Mouse (Mus musculus): Measurements from ENCODE around the gene Pomgnt1. TPM values are rescaled to one million over a fixed set of nuclear protein-coding genes. Genes with fewer than 3 reads are reported as not detected.

Gene Pomgnt1
- polyA plus RNA-seq, 1 experiment from 2014 or later, result 65.5 TPM

DNA sequence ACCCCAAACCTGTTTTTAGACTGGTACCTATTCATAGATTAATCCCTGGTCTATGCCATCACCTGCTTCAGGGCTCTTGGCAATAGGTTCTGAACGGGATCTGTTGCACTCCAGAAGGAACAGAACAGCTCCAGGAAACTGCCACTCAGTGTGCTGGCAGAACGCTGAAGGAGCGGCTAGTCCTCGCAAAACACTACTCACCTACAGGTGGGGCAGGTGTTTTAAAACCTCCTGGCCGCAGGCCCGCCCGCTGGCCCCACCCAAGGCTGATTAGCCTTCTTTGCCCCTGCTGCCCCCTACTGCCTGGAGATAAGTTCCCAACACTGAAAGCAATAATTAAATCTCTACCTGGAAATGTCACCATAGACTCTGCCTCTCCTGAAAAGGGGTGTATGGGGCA, 43.8 kb downstream of the Pomgnt1 start, which contains the start of gene Tspan1:
Gene Tspan1 (minus strand): TSS at position 198 of the 400 bp plus-strand sequence.
- H3K27me3 ChIP-seq (ENCODE audit: insufficient read depth, low read length), result no peaks in the 10 kb centered on the region
- peaks cover 13% of the 10 kb centered on the region for H3K4me1 ChIP-seq (ENCODE audit: insufficient read depth, low read length)
- no peak within 1 kb of the TSS for H3K27ac ChIP-seq (ENCODE audit: low read length)
- ATAC-seq (ENCODE audit: low FRiP score, low TSS enrichment), result no peak
- no peak within 1 kb of the TSS for H3K4me2 ChIP-seq (replicated peaks; ENCODE audit: low read depth, low read length)
- no peak within 1 kb of the TSS for H3K9ac ChIP-seq (replicated peaks; ENCODE audit: low read length)
- 28% methylated on average over 7 of the region's 7 CpGs for WGBS
- no peaks in the 10 kb centered on the region for H3K9me3 ChIP-seq (ENCODE audit: low read length)
- H3K36me3 ChIP-seq (ENCODE audit: insufficient read depth, low read length), result no peaks in the 10 kb centered on the region
- H3K4me3 ChIP-seq (ENCODE audit: low read length), result no peak within 1 kb of the TSS

DNA sequence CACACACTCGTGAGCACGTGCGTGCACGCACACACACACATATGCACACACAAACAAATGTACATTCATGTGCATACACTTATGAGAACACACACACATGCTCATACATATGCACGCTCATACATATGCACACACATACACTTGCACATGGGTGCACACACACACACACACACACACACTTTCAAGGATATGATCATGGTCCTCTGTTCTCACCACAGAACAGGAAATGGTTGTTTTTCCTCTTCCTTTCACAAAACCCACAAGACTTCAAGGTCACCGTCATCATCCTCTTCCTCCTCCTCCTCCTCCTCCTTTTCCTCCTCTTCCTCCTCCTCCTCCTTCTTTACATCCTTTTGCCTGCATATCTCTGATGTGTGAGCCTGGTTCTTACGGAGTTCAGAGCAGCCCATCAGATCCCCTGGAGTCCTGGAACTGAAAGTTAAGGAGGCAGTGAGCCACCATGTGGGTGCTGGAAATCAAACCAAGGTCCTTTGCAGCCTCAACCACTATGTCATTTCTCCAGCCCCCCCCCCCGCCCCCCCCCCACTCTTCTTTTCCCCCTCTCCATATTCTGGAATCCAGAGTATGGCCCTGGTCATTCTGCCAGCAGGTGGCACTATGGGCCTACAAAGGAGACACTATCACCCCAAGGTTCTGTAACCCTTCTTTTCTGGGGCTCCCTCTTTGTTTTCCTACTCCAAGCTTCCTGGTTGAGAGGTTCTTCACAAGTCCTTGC, 45.1 kb downstream of the Pomgnt1 start:
- WGBS, result 68% methylated on average over 8 of the region's 8 CpGs
- no peaks in the 10 kb centered on the region for H3K36me3 ChIP-seq (ENCODE audit: insufficient read depth, low read length)

DNA sequence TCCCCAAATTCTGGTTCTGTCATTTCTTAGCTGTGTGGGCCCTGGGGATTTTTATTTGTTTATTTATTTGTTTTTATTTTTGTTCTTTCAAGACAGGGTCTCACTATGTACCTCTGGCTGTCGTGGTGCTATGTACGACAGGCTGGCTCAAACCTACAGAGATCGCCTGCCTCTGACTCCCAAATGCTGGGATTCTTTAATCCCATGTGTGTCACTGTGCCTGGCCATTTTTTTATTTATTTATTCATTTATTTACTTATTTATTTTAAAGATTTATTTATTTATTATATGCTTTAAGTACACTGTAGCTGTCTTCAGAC, 45.7 kb downstream of the Pomgnt1 start:
- no peak overlapping the region for H3K9ac ChIP-seq (replicated peaks; ENCODE audit: low read length)
- H3K27me3 ChIP-seq (ENCODE audit: insufficient read depth, low read length), result no peaks in the 10 kb centered on the region
- H3K9me3 ChIP-seq (ENCODE audit: low read length), result no peaks in the 10 kb centered on the region
- H3K36me3 ChIP-seq (ENCODE audit: insufficient read depth, low read length), result no peaks in the 10 kb centered on the region
- H3K27ac ChIP-seq (ENCODE audit: low read length), result no peak overlapping the region
- peaks cover 10% of the 10 kb centered on the region for H3K4me1 ChIP-seq (ENCODE audit: insufficient read depth, low read length)
- H3K4me3 ChIP-seq (ENCODE audit: low read length), result no peak overlapping the region
- H3K4me2 ChIP-seq (replicated peaks; ENCODE audit: low read depth, low read length), result no peak overlapping the region
- ATAC-seq (ENCODE audit: low FRiP score, low TSS enrichment), result 0 out of 2 replicates have a peak, but pooled peaks have one; percentile 14
- 73% methylated on average over 3 of the region's 3 CpGs for WGBS

More for the DNA sequence above, 45.1 kb downstream of the Pomgnt1 start:
- Histone ChIP-seq H3K27me3 (ENCODE audit: insufficient read depth, low read length) (no peaks in the 10 kb centered on the region), H3K27ac (ENCODE audit: low read length) (no peak overlapping the region), H3K4me1 (ENCODE audit: insufficient read depth, low read length) (peaks cover 10% of the 10 kb centered on the region), H3K4me2 (replicated peaks; ENCODE audit: low read depth, low read length) (no peak overlapping the region), H3K9me3 (ENCODE audit: low read length) (no peaks in the 10 kb centered on the region), H3K4me3 (ENCODE audit: low read length) (no peak overlapping the region), H3K9ac (replicated peaks; ENCODE audit: low read length) (no peak overlapping the region)
- peak; percentile 52; the same call in 1 of the 2 replicates for ATAC-seq (ENCODE audit: low FRiP score, low TSS enrichment)

DNA sequence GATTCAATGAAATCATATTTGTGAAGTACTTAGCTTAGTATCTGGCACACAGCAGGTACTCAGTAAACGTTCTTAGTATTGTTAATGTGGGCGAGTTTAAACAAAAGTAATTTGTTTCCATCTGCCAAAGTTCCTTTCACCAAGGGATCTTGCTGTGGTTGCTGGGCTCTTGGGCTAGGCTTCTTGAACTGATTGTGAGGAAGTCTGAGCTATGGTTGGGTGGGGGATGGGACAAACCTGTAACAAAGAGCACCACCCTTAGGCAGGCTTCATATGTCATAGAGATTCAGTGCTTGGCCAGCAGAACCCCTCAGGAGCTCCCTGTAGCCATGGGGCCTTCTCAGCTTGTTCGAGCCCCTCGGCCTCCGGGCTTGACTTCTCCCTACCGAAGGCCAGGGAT, 49.4 kb downstream of the Pomgnt1 start, which contains the start of the genes 1700042G07Rik and Gm49337:
Gene 1700042G07Rik (plus strand): TSS at position 301 of the 400 bp plus-strand sequence.
Gene Gm49337 (plus strand): TSS at position 313 of the 400 bp plus-strand sequence.
- ATAC-seq (ENCODE audit: low FRiP score, low TSS enrichment), result no peak
- H3K4me1 ChIP-seq (ENCODE audit: insufficient read depth, low read length), result peaks cover 37% of the 10 kb centered on the region
- no peak within 1 kb of the TSS for H3K27ac ChIP-seq (ENCODE audit: low read length)
- 85% methylated on average over 6 of the region's 6 CpGs for WGBS
- H3K4me3 ChIP-seq (ENCODE audit: low read length), result no peak within 1 kb of the TSS
- no peaks in the 10 kb centered on the region for H3K36me3 ChIP-seq (ENCODE audit: insufficient read depth, low read length)
- no peaks in the 10 kb centered on the region for H3K9me3 ChIP-seq (ENCODE audit: low read length)
- no peaks in the 10 kb centered on the region for H3K27me3 ChIP-seq (ENCODE audit: insufficient read depth, low read length)
- no peak within 1 kb of the TSS for H3K9ac ChIP-seq (replicated peaks; ENCODE audit: low read length)
- no peak within 1 kb of the TSS for H3K4me2 ChIP-seq (replicated peaks; ENCODE audit: low read depth, low read length)

DNA sequence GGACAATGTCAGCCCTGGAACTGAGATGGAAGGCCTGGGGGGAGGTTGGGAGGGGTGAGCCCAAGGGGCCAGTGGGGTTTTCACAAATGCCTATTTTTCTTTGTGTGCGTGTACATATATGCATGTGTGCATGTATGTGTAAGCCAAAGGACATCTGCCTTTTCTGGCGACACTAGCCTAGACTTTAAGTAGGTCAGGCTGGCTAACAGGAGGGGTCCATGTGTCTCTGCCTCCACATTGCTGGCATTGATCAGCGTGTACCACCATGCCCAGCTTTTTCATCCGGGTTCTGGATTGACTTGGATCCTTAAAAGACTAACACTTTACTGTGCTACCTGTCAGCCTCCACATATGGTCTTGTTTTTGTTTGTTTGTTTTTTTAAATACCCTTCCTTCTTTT, 50.1 kb downstream of the Pomgnt1 start:
- WGBS, result 92% methylated on average over 4 of the region's 4 CpGs
- no peak for ATAC-seq (ENCODE audit: low FRiP score, low TSS enrichment)
- Histone ChIP-seq H3K4me1 (ENCODE audit: insufficient read depth, low read length) (peaks cover 37% of the 10 kb centered on the region), H3K27me3 (ENCODE audit: insufficient read depth, low read length) (no peaks in the 10 kb centered on the region), H3K4me3 (ENCODE audit: low read length) (no peak overlapping the region), H3K9ac (replicated peaks; ENCODE audit: low read length) (no peak overlapping the region), H3K9me3 (ENCODE audit: low read length) (no peaks in the 10 kb centered on the region), H3K36me3 (ENCODE audit: insufficient read depth, low read length) (no peaks in the 10 kb centered on the region), H3K27ac (ENCODE audit: low read length) (no peak overlapping the region), H3K4me2 (replicated peaks; ENCODE audit: low read depth, low read length) (no peak overlapping the region)

DNA sequence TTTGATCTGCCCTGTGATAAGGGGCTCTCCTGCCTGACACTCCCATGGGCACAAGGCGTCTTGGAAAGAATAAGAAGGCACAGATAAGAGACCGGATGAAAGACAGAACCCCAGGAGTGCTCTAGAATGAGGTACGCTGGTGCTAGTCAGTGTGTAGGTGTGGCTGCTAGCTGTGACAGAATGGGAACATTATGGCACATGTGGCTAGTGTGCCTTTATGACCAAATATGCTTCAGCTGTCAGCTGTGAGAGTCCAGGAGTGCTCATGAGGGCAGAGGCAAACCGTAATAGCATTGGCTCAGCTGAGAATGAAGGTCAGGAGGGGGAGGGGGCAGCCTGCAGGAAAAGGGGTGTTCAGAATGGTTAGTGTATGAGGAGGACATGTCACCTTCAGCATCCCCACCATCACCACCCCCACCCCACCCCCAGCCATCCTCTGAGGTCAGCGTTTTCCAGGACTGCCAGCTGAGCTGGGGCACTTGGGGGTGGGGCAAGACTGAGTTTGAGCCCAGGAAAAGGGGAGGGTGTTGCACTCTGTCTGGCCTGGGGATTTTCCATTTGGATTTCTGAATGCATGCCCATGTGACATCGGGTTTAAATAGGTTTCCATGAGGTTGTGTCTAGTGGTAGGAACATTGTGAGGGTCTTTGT, 51.0 kb downstream of the Pomgnt1 start:
- Histone ChIP-seq H3K27ac (ENCODE audit: low read length) (no peak overlapping the region), H3K9me3 (ENCODE audit: low read length) (no peaks in the 10 kb centered on the region), H3K4me1 (ENCODE audit: insufficient read depth, low read length) (peaks cover 37% of the 10 kb centered on the region), H3K36me3 (ENCODE audit: insufficient read depth, low read length) (no peaks in the 10 kb centered on the region), H3K4me3 (ENCODE audit: low read length) (no peak overlapping the region), H3K4me2 (replicated peaks; ENCODE audit: low read depth, low read length) (no peak overlapping the region), H3K27me3 (ENCODE audit: insufficient read depth, low read length) (no peaks in the 10 kb centered on the region), H3K9ac (replicated peaks; ENCODE audit: low read length) (no peak overlapping the region)
- ATAC-seq (ENCODE audit: low FRiP score, low TSS enrichment), result no peak
- 50% methylated on average over 6 of the region's 6 CpGs for WGBS

DNA sequence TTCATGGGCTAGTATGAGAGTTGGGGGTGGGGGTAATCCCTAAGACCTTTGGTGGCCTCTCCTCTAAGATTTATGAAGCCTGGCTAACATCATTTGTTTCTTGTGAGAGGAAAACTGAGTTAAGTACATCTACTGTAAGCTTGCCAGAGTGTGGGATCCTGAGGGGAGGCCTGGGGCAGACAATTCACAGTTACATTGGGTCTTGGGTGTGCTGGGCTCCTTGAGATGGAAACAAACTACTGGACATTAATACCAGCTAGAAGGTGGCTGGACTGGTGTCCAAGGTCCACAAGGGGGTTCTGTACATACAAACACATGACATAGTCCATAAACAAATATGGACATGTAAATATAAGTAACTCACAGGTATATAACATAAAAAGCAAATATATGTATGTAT, 51.5 kb downstream of the Pomgnt1 start:
- Histone ChIP-seq H3K9ac (replicated peaks; ENCODE audit: low read length) (no peak overlapping the region), H3K27ac (ENCODE audit: low read length) (no peak overlapping the region; the same call in 1 of the 2 replicates)

DNA sequence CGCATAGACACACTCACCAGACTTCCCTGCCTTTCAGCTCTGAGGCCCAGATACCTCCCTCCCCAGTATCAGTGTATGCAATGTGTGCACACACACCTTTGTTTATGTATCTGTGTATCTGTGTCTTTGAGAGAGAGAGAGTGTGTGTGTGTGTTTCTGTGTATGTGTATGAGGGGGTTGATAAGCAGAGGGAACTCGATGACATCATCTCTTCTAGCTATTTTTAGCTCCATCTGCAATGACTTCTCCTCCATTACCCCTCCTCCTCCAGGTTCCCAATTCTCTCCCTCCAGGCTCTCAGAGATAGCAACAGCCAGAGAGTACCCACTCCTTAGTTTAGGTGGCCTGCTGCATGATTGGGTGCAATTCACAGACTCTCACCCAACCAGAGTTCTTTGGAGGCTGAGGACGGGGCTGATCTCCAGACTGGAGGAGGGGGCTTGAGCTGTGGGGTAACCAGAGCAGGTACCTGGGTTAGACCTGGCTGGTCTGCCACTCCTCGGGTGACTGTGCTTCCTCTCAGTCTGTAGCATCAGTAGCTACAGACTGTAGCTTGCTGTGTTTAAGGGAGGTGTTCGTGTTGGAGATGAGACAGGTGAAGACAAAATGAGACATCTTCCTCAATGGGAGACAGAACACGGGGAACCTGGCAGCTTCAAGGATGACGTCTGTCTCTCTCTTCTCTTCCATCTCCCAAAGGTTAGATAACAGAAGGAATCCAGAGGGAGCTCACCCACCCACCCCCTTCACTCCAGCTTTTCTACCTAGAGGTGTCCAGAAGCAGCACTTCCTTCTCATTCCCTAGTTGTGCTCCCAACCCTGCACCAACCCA, 52.3 kb downstream of the Pomgnt1 start:
- Histone ChIP-seq H3K27me3 (ENCODE audit: insufficient read depth, low read length) (no peaks in the 10 kb centered on the region), H3K4me2 (replicated peaks; ENCODE audit: low read depth, low read length) (peak overlapping the region; percentile 47), H3K4me1 (ENCODE audit: insufficient read depth, low read length) (peaks cover 37% of the 10 kb centered on the region), H3K27ac (ENCODE audit: low read length) (peak overlapping the region; percentile 96), H3K9me3 (ENCODE audit: low read length) (no peaks in the 10 kb centered on the region), H3K9ac (replicated peaks; ENCODE audit: low read length) (peak overlapping the region; percentile 64), H3K4me3 (ENCODE audit: low read length) (peak overlapping the region; percentile 25; the same call in 1 of the 2 replicates), H3K36me3 (ENCODE audit: insufficient read depth, low read length) (no peaks in the 10 kb centered on the region)
- no peak for ATAC-seq (ENCODE audit: low FRiP score, low TSS enrichment)
- 63% methylated on average over 7 of the region's 7 CpGs for WGBS

More for the DNA sequence above, 51.5 kb downstream of the Pomgnt1 start:
- no peak overlapping the region for H3K4me2 ChIP-seq (replicated peaks; ENCODE audit: low read depth, low read length)
- peaks cover 37% of the 10 kb centered on the region for H3K4me1 ChIP-seq (ENCODE audit: insufficient read depth, low read length)
- no peak overlapping the region for H3K4me3 ChIP-seq (ENCODE audit: low read length)
- H3K27me3 ChIP-seq (ENCODE audit: insufficient read depth, low read length), result no peaks in the 10 kb centered on the region
- no peaks in the 10 kb centered on the region for H3K36me3 ChIP-seq (ENCODE audit: insufficient read depth, low read length)
- no peak for ATAC-seq (ENCODE audit: low FRiP score, low TSS enrichment)
- no peaks in the 10 kb centered on the region for H3K9me3 ChIP-seq (ENCODE audit: low read length)

DNA sequence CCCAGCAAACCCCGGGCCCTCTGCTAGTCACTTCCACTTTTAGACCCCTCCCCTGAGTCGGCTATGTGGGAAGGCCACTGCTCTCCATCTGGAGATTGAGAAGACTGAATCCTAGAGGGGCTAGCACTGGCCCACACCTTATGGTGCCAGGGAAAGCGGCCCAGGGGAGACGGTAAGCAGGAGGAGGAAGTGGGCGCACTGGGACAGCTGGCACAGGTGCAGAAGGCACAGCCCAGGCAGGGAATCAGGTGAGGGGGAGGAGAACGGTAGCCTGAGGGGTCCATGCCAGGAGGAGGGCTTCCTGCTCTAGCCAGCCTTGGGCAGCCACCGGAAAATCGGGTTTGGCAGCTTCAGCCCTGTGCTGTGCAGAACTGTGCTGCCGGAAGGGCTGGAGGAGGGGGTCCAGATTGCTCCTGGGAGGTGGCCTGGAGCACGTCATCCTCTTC, 52.9 kb downstream of the Pomgnt1 start:
- Histone ChIP-seq H3K9ac (replicated peaks; ENCODE audit: low read length) (peak overlapping the region; percentile 64), H3K36me3 (ENCODE audit: insufficient read depth, low read length) (no peaks in the 10 kb centered on the region), H3K4me1 (ENCODE audit: insufficient read depth, low read length) (peaks cover 37% of the 10 kb centered on the region), H3K27ac (ENCODE audit: low read length) (peak overlapping the region; percentile 96), H3K9me3 (ENCODE audit: low read length) (no peaks in the 10 kb centered on the region), H3K4me3 (ENCODE audit: low read length) (peak overlapping the region; percentile 25), H3K4me2 (replicated peaks; ENCODE audit: low read depth, low read length) (peak overlapping the region; percentile 47), H3K27me3 (ENCODE audit: insufficient read depth, low read length) (no peaks in the 10 kb centered on the region)
- WGBS, result 19% methylated on average over 10 of the region's 10 CpGs
- peak; percentile 92 for ATAC-seq (ENCODE audit: low FRiP score, low TSS enrichment)

Measured in kidney, embryonic 16.5 days (tissue).